Mouse (Mus musculus): ENCODE data around the gene Clic6. TPM values are rescaled to one million over a fixed set of nuclear protein-coding genes. Genes with fewer than 3 reads are reported as not detected.

The Clic6 gene
- polyA plus RNA-seq, 1 experiment from 2014 or later, result 2.7 TPM

- Histone ChIP-seq H3K27ac (ENCODE audit: low read length) (no peak overlapping the region), H3K9me3 (replicated peaks; ENCODE audit: control insufficient read depth, low read length, poor library complexity, severe bottlenecking) (no peaks in the 10 kb centered on the region), H3K36me3 (ENCODE audit: control insufficient read depth, insufficient read depth, low read length) (no peaks in the 10 kb centered on the region), H3K4me2 (ENCODE audit: low read length) (no peak overlapping the region), H3K4me3 (ENCODE audit: low read depth, low read length) (no peak overlapping the region), H3K27me3 (ENCODE audit: control insufficient read depth, insufficient read depth, low read depth, low read length) (no peaks in the 10 kb centered on the region), H3K9ac (ENCODE audit: low read depth, low read length) (no peak overlapping the region), H3K4me1 (ENCODE audit: control insufficient read depth, insufficient read depth, low read length) (no peaks in the 10 kb centered on the region)
- WGBS, result 83% methylated on average over 7 of the region's 7 CpGs
- no peak for ATAC-seq
Observed at GRCm38 (mm10) chr16:92578915-92579653, 93.5 kb downstream of the Clic6 start.

DNA sequence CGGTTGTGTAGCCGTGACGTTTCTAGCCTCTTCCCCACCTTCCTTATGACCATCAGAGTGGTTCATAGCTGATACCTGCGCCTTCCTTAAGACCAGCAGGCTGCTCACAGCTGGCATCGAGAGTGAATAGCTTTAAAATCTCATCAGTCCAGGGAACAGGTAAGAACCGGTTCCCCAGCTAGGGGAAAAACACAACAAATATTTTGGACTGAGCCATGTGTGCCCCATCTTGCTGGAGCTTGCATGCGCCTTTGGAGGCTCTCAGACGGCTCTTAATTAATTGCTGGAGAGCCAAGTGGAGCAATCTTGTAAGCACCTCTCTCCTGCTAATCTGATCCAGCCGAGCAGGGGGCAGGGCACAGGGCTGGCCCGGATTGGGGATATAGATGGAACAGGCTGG lies 95.4 kb downstream of the Clic6 start:
- Histone ChIP-seq H3K27ac (ENCODE audit: low read length) (no peak overlapping the region), H3K27me3 (ENCODE audit: control insufficient read depth, insufficient read depth, low read depth, low read length) (no peaks in the 10 kb centered on the region), H3K9me3 (replicated peaks; ENCODE audit: control insufficient read depth, low read length, poor library complexity, severe bottlenecking) (no peaks in the 10 kb centered on the region), H3K9ac (ENCODE audit: low read depth, low read length) (no peak overlapping the region), H3K4me1 (ENCODE audit: control insufficient read depth, insufficient read depth, low read length) (no peaks in the 10 kb centered on the region), H3K4me2 (ENCODE audit: low read length) (no peak overlapping the region), H3K36me3 (ENCODE audit: control insufficient read depth, insufficient read depth, low read length) (no peaks in the 10 kb centered on the region), H3K4me3 (ENCODE audit: low read depth, low read length) (no peak overlapping the region)
- 78% methylated on average over 10 of the region's 10 CpGs for WGBS
- ATAC-seq, result no peak

- no peak for ATAC-seq
- 86% methylated on average over 10 of the region's 10 CpGs for WGBS
Observed at GRCm38 (mm10) chr16:92581767-92582166, 96.2 kb downstream of the Clic6 start.

GRCm38 (mm10) chr16:92587836-92588235 lies 102.3 kb downstream of the Clic6 start:
- no peaks in the 10 kb centered on the region for H3K9me3 ChIP-seq (replicated peaks; ENCODE audit: control insufficient read depth, low read length, poor library complexity, severe bottlenecking)
- H3K9ac ChIP-seq (ENCODE audit: low read depth, low read length), result no peak overlapping the region
- ATAC-seq, result no peak
- H3K36me3 ChIP-seq (ENCODE audit: control insufficient read depth, insufficient read depth, low read length), result no peaks in the 10 kb centered on the region
- WGBS, result 91% methylated on average over 4 of the region's 4 CpGs
- H3K4me1 ChIP-seq (ENCODE audit: control insufficient read depth, insufficient read depth, low read length), result no peaks in the 10 kb centered on the region
- H3K27me3 ChIP-seq (ENCODE audit: control insufficient read depth, insufficient read depth, low read depth, low read length), result no peaks in the 10 kb centered on the region
- no peak overlapping the region for H3K4me2 ChIP-seq (ENCODE audit: low read length)
- H3K4me3 ChIP-seq (ENCODE audit: low read depth, low read length), result no peak overlapping the region
- H3K27ac ChIP-seq (ENCODE audit: low read length), result no peak overlapping the region

More at GRCm38 (mm10) chr16:92581767-92582166, 96.2 kb downstream of the Clic6 start:
- Histone ChIP-seq H3K27ac (ENCODE audit: low read length) (no peak overlapping the region), H3K4me2 (ENCODE audit: low read length) (no peak overlapping the region), H3K9ac (ENCODE audit: low read depth, low read length) (no peak overlapping the region), H3K4me1 (ENCODE audit: control insufficient read depth, insufficient read depth, low read length) (no peaks in the 10 kb centered on the region), H3K36me3 (ENCODE audit: control insufficient read depth, insufficient read depth, low read length) (no peaks in the 10 kb centered on the region), H3K27me3 (ENCODE audit: control insufficient read depth, insufficient read depth, low read depth, low read length) (no peaks in the 10 kb centered on the region), H3K9me3 (replicated peaks; ENCODE audit: control insufficient read depth, low read length, poor library complexity, severe bottlenecking) (no peaks in the 10 kb centered on the region), H3K4me3 (ENCODE audit: low read depth, low read length) (no peak overlapping the region)

Other genes starting within 250 kb of the Clic6 start
- 8.1 and 8.5 TPM in 2 replicates for gene Kcne2, start 193.3 kb upstream of the Clic6 start, polyA plus RNA-seq (2015; fragmentation: Nextera tagmentation; extraction: Ambion mirVana)
- gene Smim11, start 184.4 kb upstream of the Clic6 start, polyA plus RNA-seq (2015; fragmentation: Nextera tagmentation; extraction: Ambion mirVana), result 56.0 and 62.3 TPM in 2 replicates
- gene Fam243, start 164.3 kb upstream of the Clic6 start, polyA plus RNA-seq (2015; fragmentation: Nextera tagmentation; extraction: Ambion mirVana), result not detected in 2 replicates
- gene Kcne1, start 126.3 kb upstream of the Clic6 start, polyA plus RNA-seq (2015; fragmentation: Nextera tagmentation; extraction: Ambion mirVana), result not detected in 2 replicates
- 76.3 and 80.8 TPM in 2 replicates for gene Rcan1, start 14.9 kb upstream of the Clic6 start, polyA plus RNA-seq (2015; fragmentation: Nextera tagmentation; extraction: Ambion mirVana)